Mouse (Mus musculus) intestine, embryonic 15.5 days (tissue): ENCODE measurements around the gene Nckipsd. TPM values are rescaled to one million over a fixed set of nuclear protein-coding genes. Genes with fewer than 3 reads are reported as not detected.

Experiments
- ATAC-seq: fragments of 200-750 bp; cut with Nextera tagmentation; 2 replicates; pipeline ENCODE4 v1.8.0; 2017; ENCODE audit warnings: moderate TSS enrichment, moderate library complexity
- H3K27ac ChIP-seq: fragments of 300-500 bp; sonication (generic); 2 replicates; pipeline ENCODE4 v1.5.1; 2015; ENCODE audit warnings: mild to moderate bottlenecking, inconsistent platforms
- H3K27me3 ChIP-seq: fragments of 300-500 bp; sonication (generic); replicated peaks from 2 replicates; pipeline ENCODE4 v1.6.1; 2015; ENCODE audit warnings: inconsistent platforms
- H3K36me3 ChIP-seq: fragments of 300-500 bp; sonication (generic); 2 replicates; pipeline ENCODE4 v1.6.1; 2015; ENCODE audit warnings: inconsistent platforms
- H3K4me1 ChIP-seq: fragments of 300-500 bp; sonication (generic); replicated peaks from 2 replicates; pipeline ENCODE4 v1.6.1; 2015; ENCODE audit warnings: inconsistent platforms
- H3K4me2 ChIP-seq: fragments of 300-500 bp; sonication (generic); replicated peaks from 2 replicates; pipeline ENCODE4 v1.6.1; 2015; ENCODE audit warnings: mild to moderate bottlenecking, inconsistent platforms
- H3K4me3 ChIP-seq: fragments of 300-500 bp; sonication (generic); replicated peaks from 2 replicates; pipeline ENCODE4 v1.5.1; 2015; ENCODE audit warnings: inconsistent platforms
- H3K9ac ChIP-seq: fragments of 300-500 bp; sonication (generic); 2 replicates; pipeline ENCODE4 v1.6.1; 2015; ENCODE audit warnings: inconsistent platforms
- H3K9me3 ChIP-seq: fragments of 300-500 bp; sonication (generic); 2 replicates; pipeline ENCODE4 v1.6.1; 2016; ENCODE audit warnings: inconsistent platforms
- WGBS: fragments of 180-500 bp; shearing (Covaris S2); methylation state at CpG from one replicate; pipeline ENCODE4 v1.1.7; 2015; 5-methylcytosine and 5-hydroxymethylcytosine counted together
- polyA plus RNA-seq: library from polyadenylated mRNA; unstranded; fragments of >200 nt; fragmentation: Nextera tagmentation; extraction: Ambion mirVana; gene quantifications from 2 replicates; pipeline ENCODE4 v1.2.1, GENCODE M21; 2015

Nckipsd gene
- polyA plus RNA-seq, 1 experiment from 2014 or later = 10.4 TPM

DNA sequence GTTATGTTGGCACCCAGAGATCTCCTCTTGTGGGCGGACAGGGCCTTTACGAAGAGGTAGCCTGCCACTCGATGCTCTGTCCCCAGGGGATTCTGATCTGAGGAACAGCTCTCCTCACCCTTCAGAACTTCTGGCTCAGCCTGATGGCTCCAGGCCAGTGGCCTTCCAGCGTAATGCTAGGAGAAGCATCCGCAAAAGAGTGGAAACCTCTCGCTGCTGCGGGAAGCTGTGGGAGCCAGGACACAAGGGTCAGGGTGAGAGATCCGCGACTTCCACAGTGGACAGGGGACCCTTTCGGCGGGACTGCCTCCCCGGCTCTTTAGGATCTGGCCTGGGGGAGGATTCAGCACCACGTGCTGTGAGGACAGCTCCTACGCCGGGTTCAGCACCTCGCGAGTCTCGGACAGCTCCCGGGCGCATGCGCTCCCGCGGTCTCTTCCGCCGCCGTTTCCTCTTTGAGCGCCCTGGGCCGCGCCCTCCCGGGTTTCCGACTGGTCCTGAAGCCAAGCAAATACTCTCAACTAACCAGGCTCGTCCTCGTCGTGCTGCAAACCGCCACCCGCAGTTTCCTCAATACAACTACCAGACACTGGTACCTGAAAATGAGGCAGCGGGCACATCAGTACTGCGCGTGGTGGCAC, 18.7 kb downstream of the Nckipsd start:
- no peaks in the 10 kb centered on the region for H3K36me3 ChIP-seq
- peaks cover 83% of the 10 kb centered on the region for H3K27me3 ChIP-seq
- 0 out of 2 replicates have a peak overlapping the region, but pooled peaks have one; percentile 13 for H3K9ac ChIP-seq
- WGBS = 3% methylated on average over 39 of the region's 39 CpGs
- peak; percentile 70 for ATAC-seq
- peak overlapping the region; percentile 92 for H3K4me2 ChIP-seq
- H3K4me3 ChIP-seq = peak overlapping the region; percentile 42
- H3K9me3 ChIP-seq = no peaks in the 10 kb centered on the region
- H3K27ac ChIP-seq = no peak overlapping the region
- H3K4me1 ChIP-seq = peaks cover 22% of the 10 kb centered on the region

DNA sequence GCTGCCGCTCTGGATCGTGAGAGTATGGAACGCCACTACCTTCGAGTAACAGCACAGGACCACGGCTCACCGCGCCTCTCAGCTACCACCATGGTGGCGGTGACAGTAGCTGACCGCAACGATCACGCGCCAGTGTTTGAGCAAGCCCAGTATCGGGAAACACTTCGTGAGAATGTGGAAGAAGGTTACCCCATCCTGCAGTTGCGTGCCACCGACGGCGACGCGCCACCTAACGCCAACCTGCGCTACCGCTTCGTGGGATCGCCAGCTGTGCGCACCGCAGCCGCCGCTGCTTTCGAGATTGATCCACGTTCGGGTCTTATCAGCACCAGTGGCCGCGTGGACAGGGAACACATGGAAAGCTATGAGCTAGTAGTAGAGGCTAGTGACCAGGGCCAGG, 19.3 kb downstream of the Nckipsd start:
- WGBS = 9% methylated on average over 34 of the region's 34 CpGs
- H3K4me1 ChIP-seq = peaks cover 25% of the 10 kb centered on the region
- H3K9ac ChIP-seq = 0 out of 2 replicates have a peak overlapping the region, but pooled peaks have one; percentile 13
- no peak overlapping the region for H3K27ac ChIP-seq
- peaks cover 86% of the 10 kb centered on the region for H3K27me3 ChIP-seq
- no peaks in the 10 kb centered on the region for H3K36me3 ChIP-seq
- no peak for ATAC-seq
- H3K4me3 ChIP-seq = peak overlapping the region; percentile 42
- H3K9me3 ChIP-seq = no peaks in the 10 kb centered on the region
- peak overlapping the region; percentile 92 for H3K4me2 ChIP-seq

DNA sequence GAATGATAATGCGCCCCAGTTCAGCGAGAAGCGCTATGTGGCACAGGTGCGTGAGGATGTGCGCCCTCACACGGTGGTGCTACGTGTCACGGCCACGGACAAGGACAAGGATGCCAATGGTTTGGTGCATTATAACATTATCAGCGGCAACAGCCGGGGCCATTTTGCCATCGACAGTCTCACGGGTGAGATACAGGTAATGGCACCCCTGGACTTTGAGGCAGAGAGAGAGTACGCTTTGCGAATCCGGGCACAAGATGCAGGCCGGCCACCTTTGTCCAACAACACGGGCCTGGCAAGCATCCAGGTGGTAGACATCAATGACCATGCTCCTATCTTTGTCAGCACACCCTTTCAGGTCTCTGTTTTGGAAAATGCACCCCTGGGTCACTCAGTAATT, 19.7 kb downstream of the Nckipsd start:
- Histone ChIP-seq H3K27ac (no peak overlapping the region), H3K4me2 (peak overlapping the region; percentile 92), H3K9ac (no peak overlapping the region), H3K36me3 (no peaks in the 10 kb centered on the region), H3K4me3 (peak overlapping the region; percentile 42; the same call in 1 of the 2 replicates), H3K27me3 (peaks cover 90% of the 10 kb centered on the region), H3K9me3 (no peaks in the 10 kb centered on the region), H3K4me1 (peaks cover 29% of the 10 kb centered on the region)
- no peak for ATAC-seq
- 60% methylated on average over 18 of the region's 18 CpGs for WGBS

DNA sequence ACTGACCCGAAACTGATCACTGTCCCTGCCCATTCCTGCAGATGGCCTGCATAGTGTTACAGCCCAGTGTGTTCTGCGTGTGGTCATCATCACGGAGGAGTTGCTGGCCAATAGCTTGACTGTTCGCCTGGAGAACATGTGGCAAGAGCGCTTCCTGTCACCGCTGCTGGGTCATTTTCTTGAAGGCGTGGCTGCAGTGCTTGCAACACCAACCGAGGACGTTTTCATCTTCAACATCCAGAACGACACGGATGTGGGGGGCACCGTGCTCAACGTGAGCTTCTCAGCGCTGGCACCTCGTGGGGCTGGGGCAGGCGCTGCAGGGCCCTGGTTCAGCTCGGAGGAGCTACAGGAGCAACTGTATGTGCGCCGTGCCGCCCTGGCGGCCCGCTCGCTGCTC, 23.5 kb downstream of the Nckipsd start:
- no peak for ATAC-seq
- H3K27ac ChIP-seq = no peak overlapping the region
- no peaks in the 10 kb centered on the region for H3K36me3 ChIP-seq
- H3K4me3 ChIP-seq = peak overlapping the region; percentile 51
- peaks cover 22% of the 10 kb centered on the region for H3K4me1 ChIP-seq
- 4% methylated on average over 23 of the region's 23 CpGs for WGBS
- peak overlapping the region; percentile 94 for H3K4me2 ChIP-seq
- H3K9me3 ChIP-seq = no peaks in the 10 kb centered on the region
- peaks cover 60% of the 10 kb centered on the region for H3K27me3 ChIP-seq
- 0 out of 2 replicates have a peak overlapping the region, but pooled peaks have one; percentile 14 for H3K9ac ChIP-seq

DNA sequence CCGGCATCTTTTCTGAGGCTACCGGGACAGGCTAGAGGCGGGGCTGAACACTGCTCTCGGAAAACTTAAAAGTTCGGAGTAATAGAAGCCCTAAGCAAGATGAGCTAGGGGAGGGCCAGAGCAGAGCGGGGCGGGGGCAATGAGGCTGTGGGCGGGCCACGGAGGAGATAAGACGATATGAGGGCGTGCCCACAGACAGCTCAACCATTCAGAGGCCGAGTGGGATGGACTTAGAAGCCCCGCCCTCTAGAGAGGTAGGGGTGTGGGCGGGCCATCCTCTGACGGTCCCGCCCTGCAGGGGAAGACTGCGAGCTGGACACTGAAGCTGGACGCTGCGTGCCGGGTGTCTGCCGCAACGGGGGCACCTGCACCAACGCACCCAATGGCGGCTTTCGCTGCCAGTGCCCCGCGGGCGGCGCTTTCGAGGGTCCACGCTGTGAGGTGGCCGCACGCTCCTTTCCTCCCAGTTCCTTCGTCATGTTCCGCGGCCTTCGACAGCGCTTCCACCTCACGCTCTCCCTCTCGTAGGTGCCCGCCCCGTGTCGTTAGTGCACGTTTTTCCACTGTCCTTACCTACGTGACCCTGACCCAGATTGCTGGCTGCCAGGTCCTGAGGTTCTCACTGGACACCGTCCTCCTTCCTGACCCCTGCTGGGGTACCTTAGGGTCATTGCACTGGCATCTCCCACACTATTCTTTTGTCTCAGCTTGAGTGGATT, 24.4 kb downstream of the Nckipsd start:
- peak overlapping the region; percentile 94 for H3K4me2 ChIP-seq
- peak overlapping the region; percentile 51 for H3K4me3 ChIP-seq
- H3K36me3 ChIP-seq = no peaks in the 10 kb centered on the region
- no peak overlapping the region for H3K27ac ChIP-seq
- peaks cover 52% of the 10 kb centered on the region for H3K27me3 ChIP-seq
- no peaks in the 10 kb centered on the region for H3K9me3 ChIP-seq
- peak; percentile 100 for ATAC-seq
- peaks cover 17% of the 10 kb centered on the region for H3K4me1 ChIP-seq
- peak overlapping the region; percentile 32 for H3K9ac ChIP-seq
- 3% methylated on average over 46 of the region's 46 CpGs for whole genome bisulfite sequencing

- 12% methylated on average over 14 of the region's 14 CpGs for WGBS
- peak; percentile 69 for ATAC-seq
- Histone ChIP-seq H3K4me3 (no peak overlapping the region), H3K9me3 (no peaks in the 10 kb centered on the region), H3K36me3 (no peaks in the 10 kb centered on the region), H3K27ac (no peak overlapping the region), H3K4me2 (peak overlapping the region; percentile 48), H3K9ac (no peak overlapping the region), H3K27me3 (peaks cover 19% of the 10 kb centered on the region), H3K4me1 (no peaks in the 10 kb centered on the region)
Observed at GRCm38 (mm10) chr9:108842989-108843388, 34.8 kb downstream of the Nckipsd start.

- Histone ChIP-seq H3K36me3 (no peaks in the 10 kb centered on the region), H3K4me2 (no peak overlapping the region), H3K27ac (no peak overlapping the region), H3K4me1 (no peaks in the 10 kb centered on the region), H3K27me3 (peaks cover 19% of the 10 kb centered on the region), H3K9ac (no peak overlapping the region), H3K4me3 (no peak overlapping the region), H3K9me3 (no peaks in the 10 kb centered on the region)
- ATAC-seq = no peak
- WGBS = 63% methylated on average over 5 of the region's 5 CpGs
Observed at GRCm38 (mm10) chr9:108845390-108845789, 37.2 kb downstream of the Nckipsd start.

- no peak for ATAC-seq
- Histone ChIP-seq H3K27ac (no peak overlapping the region), H3K4me2 (no peak overlapping the region), H3K4me1 (no peaks in the 10 kb centered on the region), H3K4me3 (no peak overlapping the region), H3K9me3 (no peaks in the 10 kb centered on the region), H3K9ac (no peak overlapping the region), H3K27me3 (peaks cover 14% of the 10 kb centered on the region), H3K36me3 (no peaks in the 10 kb centered on the region)
- 80% methylated on average over 4 of the region's 4 CpGs for WGBS
Observed at GRCm38 (mm10) chr9:108847374-108847773, 39.2 kb downstream of the Nckipsd start.

DNA sequence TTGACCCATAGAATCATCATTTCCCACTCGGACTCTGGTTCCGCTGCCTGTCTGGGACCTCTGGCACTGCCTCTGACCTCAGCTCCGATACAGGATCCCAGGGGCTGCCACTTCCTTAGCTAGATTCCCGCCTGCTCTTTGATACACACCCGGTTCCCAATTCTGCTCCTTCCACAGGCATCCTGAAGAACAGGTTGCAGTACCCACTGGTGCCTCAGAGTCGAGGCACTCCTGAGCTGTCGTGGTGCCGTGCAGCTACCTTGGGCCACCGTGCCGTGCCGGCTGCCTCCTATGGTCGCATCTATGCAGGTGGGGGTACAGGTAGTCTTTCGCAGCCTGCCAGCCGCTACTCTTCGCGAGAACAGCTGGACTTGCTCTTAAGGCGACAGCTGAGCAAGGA, 40.3 kb downstream of the Nckipsd start:
- ATAC-seq = no peak
- 0 out of 2 replicates have a peak, but pooled peaks cover under 1% of the 10 kb centered on the region for H3K4me1 ChIP-seq

GRCm38 (mm10) chr9:108852976-108853375, 44.8 kb downstream of the Nckipsd start, which contains the start of gene Slc26a6:
Gene Slc26a6 (plus strand): TSS chr9:108853283.
- H3K4me3 ChIP-seq = peak within 1 kb of the TSS; percentile 75
- peak within 1 kb of the TSS; percentile 87 for H3K27ac ChIP-seq
- ATAC-seq = no peak
- peak within 1 kb of the TSS; percentile 72 for H3K9ac ChIP-seq
- no peaks in the 10 kb centered on the region for H3K36me3 ChIP-seq
- H3K9me3 ChIP-seq = no peaks in the 10 kb centered on the region
- no peaks in the 10 kb centered on the region for H3K27me3 ChIP-seq
- WGBS = 85% methylated on average over 3 of the region's 3 CpGs
- H3K4me2 ChIP-seq = peak within 1 kb of the TSS; percentile 93
- peaks cover 13% of the 10 kb centered on the region; the same call in 1 of the 2 replicates for H3K4me1 ChIP-seq

More for the DNA sequence above, 40.3 kb downstream of the Nckipsd start:
- Histone ChIP-seq H3K27ac (no peak overlapping the region), H3K4me3 (no peak overlapping the region), H3K27me3 (peaks cover 3% of the 10 kb centered on the region), H3K36me3 (no peaks in the 10 kb centered on the region), H3K9me3 (no peaks in the 10 kb centered on the region), H3K4me2 (no peak overlapping the region), H3K9ac (no peak overlapping the region)
- 67% methylated on average over 17 of the region's 17 CpGs for WGBS

DNA sequence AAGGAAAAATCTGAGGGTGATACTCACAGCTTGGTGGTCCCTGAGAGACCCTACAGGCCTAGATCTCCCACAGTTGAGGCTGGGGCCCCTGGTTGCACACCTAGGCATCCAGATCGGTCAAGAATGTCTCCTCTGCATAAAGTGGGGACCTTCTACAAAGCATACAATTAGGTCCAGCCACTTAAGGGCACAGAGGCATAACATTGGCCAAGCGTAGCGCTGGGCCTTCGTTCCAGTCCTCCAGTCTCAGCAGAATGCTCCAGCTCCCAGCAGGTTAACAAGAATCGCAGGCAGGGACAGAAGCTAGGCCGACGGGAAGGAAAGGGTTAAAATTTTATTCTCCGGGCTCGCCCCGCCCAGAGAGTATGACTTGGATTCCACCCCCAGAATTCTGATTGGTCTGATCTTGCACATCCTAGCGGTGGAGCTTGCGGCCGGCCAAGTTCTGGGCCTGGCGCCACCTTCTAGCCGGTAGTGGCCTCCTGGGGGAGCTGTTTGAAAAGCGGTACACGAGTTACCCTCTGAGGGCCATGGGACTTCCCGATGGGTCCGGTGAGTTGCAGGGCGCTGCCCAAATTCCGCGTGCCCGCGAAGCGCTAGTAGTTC, 45.6 kb downstream of the Nckipsd start:
- peak overlapping the region; percentile 75 for H3K4me3 ChIP-seq
- no peaks in the 10 kb centered on the region for H3K9me3 ChIP-seq

DNA sequence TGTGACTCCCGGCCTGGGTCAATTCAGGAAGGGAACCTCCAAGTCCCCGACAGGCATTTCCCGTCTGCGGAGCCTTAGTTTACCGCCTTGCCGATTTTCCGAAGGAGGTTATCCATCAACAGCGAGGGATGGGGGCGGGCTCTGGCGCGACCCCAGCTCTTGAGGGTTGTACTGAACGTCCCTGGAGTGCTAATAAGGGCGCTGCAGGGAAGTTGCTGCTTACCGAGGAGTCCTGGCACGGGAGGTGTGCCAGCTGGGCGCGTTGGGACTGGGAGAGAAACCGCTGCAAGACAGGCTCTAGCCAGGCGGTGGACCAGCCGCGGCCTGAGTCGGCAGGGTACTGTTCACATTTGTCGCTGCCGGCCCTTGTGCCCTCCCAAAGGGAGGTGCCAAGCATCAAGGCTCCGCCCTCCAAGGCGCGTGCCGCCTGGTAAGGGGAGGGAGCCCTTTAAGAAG, 46.1 kb downstream of the Nckipsd start:
- H3K4me1 ChIP-seq = peaks cover 13% of the 10 kb centered on the region; the same call in 1 of the 2 replicates
- peak overlapping the region; percentile 75 for H3K4me3 ChIP-seq
- peak overlapping the region; percentile 93 for H3K4me2 ChIP-seq
- H3K36me3 ChIP-seq = no peaks in the 10 kb centered on the region; the same call in 1 of the 2 replicates
- H3K9me3 ChIP-seq = no peaks in the 10 kb centered on the region
- peak; percentile 91 for ATAC-seq
- WGBS = 0% methylated on average over 28 of the region's 28 CpGs
- peak overlapping the region; percentile 87 for H3K27ac ChIP-seq
- H3K9ac ChIP-seq = peak overlapping the region; percentile 72
- no peaks in the 10 kb centered on the region for H3K27me3 ChIP-seq

More for the DNA sequence above, 45.6 kb downstream of the Nckipsd start:
- Histone ChIP-seq H3K36me3 (no peaks in the 10 kb centered on the region; the same call in 1 of the 2 replicates), H3K4me2 (peak overlapping the region; percentile 93), H3K4me1 (peaks cover 13% of the 10 kb centered on the region; the same call in 1 of the 2 replicates), H3K27ac (peak overlapping the region; percentile 87), H3K9ac (peak overlapping the region; percentile 72), H3K27me3 (no peaks in the 10 kb centered on the region)
- 2% methylated on average over 25 of the region's 25 CpGs for WGBS
- peak; percentile 93 for ATAC-seq
